Mouse (Mus musculus): ENCODE measurements around the gene Cep164.

The Cep164 gene

GRCm38 (mm10) chr9:45838434-45839138 lies 10.1 kb upstream of the Cep164 start, which contains the start of gene Bace1:
TSS of gene Bace1 (plus strand) at chr9:45838580.
- peak; percentile 90 for DNase-seq (ENCODE audit: low spot score)

GRCm38 (mm10) chr9:45838069-45838433 lies 9.6 kb upstream of the Cep164 start:
- DNase-seq (ENCODE audit: low spot score): no peak

- DNase-seq (ENCODE audit: low spot score): no peak
Measured at GRCm38 (mm10) chr9:45833461-45833860, 5.0 kb upstream of the Cep164 start.

- DNase-seq (ENCODE audit: low spot score): no peak
Measured at GRCm38 (mm10) chr9:45832898-45833297, 4.4 kb upstream of the Cep164 start.

- DNase-seq (ENCODE audit: low spot score): peak; percentile 88
Measured at GRCm38 (mm10) chr9:45829107-45829506, 616 bp upstream of the Cep164 start.

- DNase-seq (ENCODE audit: low spot score): no peak
Measured at GRCm38 (mm10) chr9:45827663-45828290, 714 bp downstream of the Cep164 start.

- DNase-seq (ENCODE audit: low spot score): no peak
Measured at GRCm38 (mm10) chr9:45818406-45819011, 10.0 kb downstream of the Cep164 start.

GRCm38 (mm10) chr9:45815525-45815924 lies 13.0 kb downstream of the Cep164 start:
- DNase-seq (ENCODE audit: low spot score): no peak

- no peak for DNase-seq (ENCODE audit: low spot score)
Measured at GRCm38 (mm10) chr9:45815113-45815512, 13.4 kb downstream of the Cep164 start.

- DNase-seq (ENCODE audit: low spot score): no peak
Measured at GRCm38 (mm10) chr9:45811946-45812345, 16.5 kb downstream of the Cep164 start.

GRCm38 (mm10) chr9:45807761-45808160 lies 20.7 kb downstream of the Cep164 start:
- no peak for DNase-seq (ENCODE audit: low spot score)

- no peak for DNase-seq (ENCODE audit: low spot score)
Measured at GRCm38 (mm10) chr9:45807337-45807736, 21.2 kb downstream of the Cep164 start.

- DNase-seq (ENCODE audit: low spot score): no peak
Measured at GRCm38 (mm10) chr9:45806847-45807246, 21.6 kb downstream of the Cep164 start.

- DNase-seq (ENCODE audit: low spot score): no peak
Measured at GRCm38 (mm10) chr9:45803070-45803774, 25.3 kb downstream of the Cep164 start.

- no peak for DNase-seq (ENCODE audit: low spot score)
Measured at GRCm38 (mm10) chr9:45799402-45799801, 29.1 kb downstream of the Cep164 start.

- peak; percentile 73 for DNase-seq (ENCODE audit: low spot score)
Measured at GRCm38 (mm10) chr9:45798467-45799164, 29.9 kb downstream of the Cep164 start.

- peak; percentile 15 for DNase-seq (ENCODE audit: low spot score)
Measured at GRCm38 (mm10) chr9:45797271-45797670, 31.2 kb downstream of the Cep164 start.

- DNase-seq (ENCODE audit: low spot score): no peak
Measured at GRCm38 (mm10) chr9:45795722-45796121, 32.8 kb downstream of the Cep164 start.

GRCm38 (mm10) chr9:45793697-45794096 lies 34.8 kb downstream of the Cep164 start:
- DNase-seq (ENCODE audit: low spot score): no peak

GRCm38 (mm10) chr9:45792235-45792634 lies 36.3 kb downstream of the Cep164 start:
- no peak for DNase-seq (ENCODE audit: low spot score)

GRCm38 (mm10) chr9:45791456-45792142 lies 36.9 kb downstream of the Cep164 start:
- DNase-seq (ENCODE audit: low spot score): no peak
